Mouse (Mus musculus) CH12.LX (cell line): Measurements from ENCODE around the gene Polr3gl.

ENCODE experiments used
- CTCF ChIP-seq, 2 experiments: IDR thresholded peaks in 1 of 2; conservative IDR thresholded peaks in 1 of 2; 2 replicates each; pipeline ENCODE4 v1.5.1; 2011 to 2012; ENCODE audit warnings: low read depth in 2 of 2, low read length in 2 of 2, improper control_type of control experiment in 1 of 2, inconsistent platforms in 1 of 2, mild to moderate bottlenecking in 1 of 2, moderate library complexity in 1 of 2
- ETS1 ChIP-seq: conservative IDR thresholded peaks from 2 replicates; pipeline ENCODE4 v1.6.1; 2012; ENCODE audit warnings: low read depth, mild to moderate bottlenecking, inconsistent platforms, low read length, improper control_type of control experiment, moderate library complexity
- GABPA ChIP-seq: IDR thresholded peaks from 2 replicates; pipeline ENCODE4 v1.6.1; 2012; ENCODE audit warnings: low read depth, low read length, improper control_type of control experiment, inconsistent platforms; ENCODE audit not compliant: insufficient replicate concordance
- HCFC1 ChIP-seq: IDR thresholded peaks from 2 replicates; pipeline ENCODE4 v1.6.1; 2012; ENCODE audit warnings: low read depth, mild to moderate bottlenecking, inconsistent platforms, low read length, improper control_type of control experiment
- MAFK ChIP-seq: IDR thresholded peaks from 2 replicates; pipeline ENCODE4 v1.6.1; 2011; ENCODE audit warnings: low read length, improper control_type of control experiment; ENCODE audit not compliant: insufficient replicate concordance
- MAX ChIP-seq: IDR thresholded peaks from 2 replicates; pipeline ENCODE4 v1.6.1; 2011; ENCODE audit warnings: low read length, improper control_type of control experiment
- MAZ ChIP-seq: IDR thresholded peaks from 2 replicates; pipeline ENCODE4 v1.6.1; 2012; ENCODE audit warnings: low read depth, mild to moderate bottlenecking, inconsistent platforms, low read length, improper control_type of control experiment, moderate library complexity
- MEF2A ChIP-seq: IDR thresholded peaks from 2 replicates; pipeline ENCODE4 v1.6.1; 2014; ENCODE audit warnings: low read depth, mild to moderate bottlenecking, inconsistent platforms, low read length, improper control_type of control experiment, borderline replicate concordance
- POLR2A ChIP-seq: IDR thresholded peaks from 2 replicates; pipeline ENCODE4 v1.6.1; 2011; ENCODE audit warnings: low read depth, mild to moderate bottlenecking, improper control_type of control experiment, low read length
- RAD21 ChIP-seq: IDR thresholded peaks from 2 replicates; pipeline ENCODE4 v1.6.1; 2011; ENCODE audit warnings: low read depth, mild to moderate bottlenecking, low read length, improper control_type of control experiment, moderate library complexity
- TBP ChIP-seq: conservative IDR thresholded peaks from 2 replicates; pipeline ENCODE4 v1.6.1; 2011; ENCODE audit warnings: low read depth, low read length, improper control_type of control experiment
- USF1 ChIP-seq: IDR thresholded peaks from 2 replicates; pipeline ENCODE4 v1.6.1; 2014; ENCODE audit warnings: low read depth, mild to moderate bottlenecking, inconsistent platforms, low read length, improper control_type of control experiment
- ZMIZ1 ChIP-seq: IDR thresholded peaks from 2 replicates; pipeline ENCODE4 v1.6.1; 2012; ENCODE audit warnings: low read depth, mild to moderate bottlenecking, inconsistent platforms, low read length, improper control_type of control experiment

DNA sequence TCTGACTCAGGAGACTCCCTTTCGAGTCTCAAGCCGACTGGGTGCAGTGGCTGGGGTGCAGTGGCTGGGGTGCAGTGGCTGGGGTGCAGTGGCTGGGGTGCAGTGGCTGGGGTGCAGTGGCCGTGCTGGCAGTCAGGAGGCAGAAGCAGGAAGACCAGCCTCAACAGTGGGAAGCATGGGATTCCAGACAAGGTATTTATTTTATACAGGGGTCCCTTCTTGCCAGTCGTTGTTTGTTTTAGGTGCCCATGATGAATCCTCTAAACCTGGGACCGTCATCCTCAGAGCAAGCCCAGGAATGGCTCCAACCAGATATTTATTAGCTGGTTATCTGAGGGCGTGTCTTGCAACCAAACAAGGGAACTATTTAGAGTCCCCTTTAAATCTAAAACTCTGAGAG is 40.4 kb downstream of the Polr3gl start:
- TF ChIP-seq POLR2A = no peak
- no peak for TF ChIP-seq HCFC1
- TF ChIP-seq ZMIZ1 = no peak
- no peak for TF ChIP-seq USF1
- no peak for TF ChIP-seq MAX
- no peak for TF ChIP-seq CTCF (conservative IDR thresholded peaks at IDR 0.05 in 1 of 2, IDR thresholded peaks at IDR 0.05 in 1 of 2; ENCODE audit: low read depth in 2 of 2, low read length in 2 of 2)
- TF ChIP-seq MAFK = no peak
- no peak for TF ChIP-seq MAZ
- no peak for TF ChIP-seq MEF2A
- no peak for TF ChIP-seq RAD21
- no peak for TF ChIP-seq GABPA
- TF ChIP-seq ETS1 = no peak
- no peak for TF ChIP-seq TBP
